Mouse (Mus musculus) liver, adult 2 months (tissue): ENCODE results near the gene Tatdn2. TPM values are rescaled to one million over a fixed set of nuclear protein-coding genes. Genes with fewer than 3 reads are reported as not detected.

Experiments
- DNase-seq: peaks from one replicate; pipeline ENCODE4 v3.0.0-alpha.2; 2011; ENCODE audit warnings: low read depth, low spot score; ENCODE audit errors: extremely low read depth
- H3K27ac ChIP-seq: fragments of 200-500 bp; replicated peaks from 2 replicates; pipeline ENCODE4 v1.5.1; 2012; ENCODE audit warnings: low read depth, mild to moderate bottlenecking, control low read depth, inconsistent platforms, low read length; ENCODE audit not compliant: insufficient read depth
- H3K27me3 ChIP-seq: fragments of 200-500 bp; 2 replicates; pipeline ENCODE4 v1.6.1; 2012; ENCODE audit warnings: mild to moderate bottlenecking, moderate library complexity, low read length, inconsistent platforms; ENCODE audit not compliant: control insufficient read depth, insufficient read depth
- H3K36me3 ChIP-seq: fragments of 200-500 bp; 2 replicates; pipeline ENCODE4 v1.6.1; 2012; ENCODE audit warnings: low read length, inconsistent platforms; ENCODE audit not compliant: control insufficient read depth, insufficient read depth
- H3K4me1 ChIP-seq: fragments of 200-500 bp; 2 replicates; pipeline ENCODE4 v1.6.1; 2011; ENCODE audit warnings: low read length; ENCODE audit not compliant: control insufficient read depth, insufficient read depth
- H3K4me3 ChIP-seq: fragments of 200-500 bp; 2 replicates; pipeline ENCODE4 v1.5.1; 2011; ENCODE audit warnings: low read depth, mild to moderate bottlenecking, control low read depth, low read length, moderate library complexity; ENCODE audit not compliant: insufficient read depth
- H3K79me2 ChIP-seq: fragments of 200-500 bp; 2 replicates; pipeline ENCODE4 v1.6.1; 2012; ENCODE audit warnings: inconsistent platforms, mild to moderate bottlenecking, low read length, moderate library complexity; ENCODE audit not compliant: control insufficient read depth, insufficient read depth
- H3K9ac ChIP-seq: fragments of 200-500 bp; 2 replicates; pipeline ENCODE4 v1.6.1; 2012; ENCODE audit warnings: low read depth, mild to moderate bottlenecking, control low read depth, inconsistent platforms, low read length
- CTCF ChIP-seq: fragments of 200-500 bp; IDR thresholded peaks from 2 replicates; pipeline ENCODE4 v1.5.1; 2011; ENCODE audit warnings: low read depth, low read length, control low read depth
- POLR2A ChIP-seq: fragments of 200-500 bp; IDR thresholded peaks from 2 replicates; pipeline ENCODE4 v1.6.1; 2011; ENCODE audit warnings: low read length, control low read depth; ENCODE audit not compliant: insufficient read depth; ENCODE audit errors: extremely low read depth
- WGBS: fragments of 180-500 bp; shearing (Covaris S2); methylation state at CpG from one replicate; pipeline ENCODE4 v1.1.7; 2018; 5-methylcytosine and 5-hydroxymethylcytosine counted together
- polyA plus RNA-seq: library from polyadenylated mRNA; depleted of rRNA; stranded (reverse); fragments of >200 nt; gene quantifications from 2 replicates; pipeline ENCODE4 v1.2.3, GENCODE M21; 2012; rRNA removed
- total RNA-seq: library from RNA; depleted of rRNA; stranded (reverse); fragments of >200 nt; gene quantifications from 2 replicates; pipeline ENCODE4 v1.2.3, GENCODE M21; 2014; rRNA removed

The Tatdn2 gene
- total RNA-seq (15.0 and 19.9 TPM in 2 replicates), polyA plus RNA-seq (15.6 and 16.7 TPM in 2 replicates)

DNA sequence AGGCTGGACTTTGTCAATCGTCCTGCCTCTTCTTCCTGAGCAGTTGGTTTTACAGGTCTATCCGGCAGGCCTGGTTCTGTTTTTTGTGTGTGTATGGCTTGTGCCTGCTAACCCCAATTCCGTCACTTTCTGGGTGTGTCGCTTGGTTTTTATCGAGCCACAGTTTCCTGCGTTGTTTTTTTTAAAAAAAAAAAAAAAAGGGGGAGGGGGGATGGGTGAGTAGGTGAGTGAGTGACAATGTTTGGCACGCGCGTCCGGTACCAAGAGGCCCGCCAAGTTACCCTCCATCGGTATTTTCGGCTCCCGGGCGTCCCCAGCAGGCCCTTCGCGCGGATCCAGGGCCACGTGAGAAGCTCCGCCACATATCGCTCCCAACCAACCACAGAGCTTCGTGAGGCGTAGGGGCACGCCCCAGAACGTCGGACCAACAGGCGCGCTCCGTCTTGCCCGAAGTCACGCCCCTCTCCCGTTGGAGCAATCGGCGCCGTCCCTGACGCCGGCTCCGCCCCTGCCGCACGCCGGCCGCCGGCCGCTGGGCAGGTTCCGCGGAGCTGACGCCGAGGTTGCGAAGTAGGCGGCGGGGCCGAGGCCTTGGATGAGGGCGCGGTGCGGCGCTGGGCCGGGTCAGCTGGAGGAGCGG is at the start of gene Tatdn2:
TSS of gene Tatdn2 (plus strand) at position 469 of the 640 bp plus-strand sequence.
- WGBS, result 0% methylated on average over 58 of the region's 58 CpGs
- TF ChIP-seq POLR2A, result peak; percentile 80
- peak; percentile 35; the same call in 1 of the 2 replicates for TF ChIP-seq CTCF

DNA sequence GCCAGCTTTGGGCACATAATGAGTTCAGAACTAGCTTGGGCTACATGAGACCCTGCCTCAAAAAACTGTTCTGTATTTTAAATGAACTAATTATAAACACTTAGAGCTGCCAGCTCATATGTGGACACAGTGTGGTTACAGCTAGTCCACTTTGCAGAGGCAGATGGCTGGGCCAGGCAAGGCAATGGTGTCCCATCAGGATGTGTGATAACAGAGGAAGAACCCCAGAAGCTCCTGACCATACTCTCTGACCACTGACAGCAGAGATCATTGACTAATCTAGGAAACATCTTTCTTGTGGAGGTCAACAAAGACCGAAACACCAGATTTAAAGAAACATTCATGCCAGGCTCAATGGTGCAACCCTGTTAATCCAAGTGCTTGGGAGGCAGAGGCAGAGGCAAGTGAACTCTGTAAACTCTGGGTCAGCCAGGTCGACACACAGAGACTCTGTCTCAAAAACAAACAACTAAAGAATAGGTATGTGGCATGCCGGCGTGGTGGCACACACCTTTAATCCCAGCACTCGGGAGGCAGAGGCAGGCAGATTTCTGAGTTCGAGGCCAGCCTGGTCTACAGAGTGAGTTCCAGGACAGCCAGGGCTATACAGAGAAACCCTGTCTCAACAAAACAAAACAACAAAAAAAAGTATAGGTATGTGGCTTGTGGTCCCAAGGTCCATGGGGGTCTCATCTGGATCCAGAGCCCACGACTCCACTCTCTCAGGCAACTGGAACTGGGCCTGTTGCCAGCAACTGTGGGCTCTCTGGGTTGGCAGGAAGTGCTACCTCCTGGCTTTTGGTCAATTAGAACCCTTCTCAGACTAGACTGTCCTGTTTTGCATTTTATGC is 47.3 kb upstream of the Tatdn2 start:
- DNase-seq, result peak; percentile 94
- WGBS, result 29% methylated on average over 7 of the region's 7 CpGs

More for the DNA sequence above, at the start of gene Tatdn2:
- H3K27ac ChIP-seq, result peak within 1 kb of the TSS; percentile 90
- DNase-seq, result peak; percentile 97
- no peaks in the 10 kb centered on the region for H3K27me3 ChIP-seq
- peaks cover 26% of the 10 kb centered on the region for H3K36me3 ChIP-seq
- H3K4me1 ChIP-seq, result peaks cover 10% of the 10 kb centered on the region
- peak within 1 kb of the TSS; percentile 94 for H3K9ac ChIP-seq
- peak within 1 kb of the TSS; percentile 98 for H3K4me3 ChIP-seq
- peaks cover 22% of the 10 kb centered on the region; the same call in 1 of the 2 replicates for H3K79me2 ChIP-seq

DNA sequence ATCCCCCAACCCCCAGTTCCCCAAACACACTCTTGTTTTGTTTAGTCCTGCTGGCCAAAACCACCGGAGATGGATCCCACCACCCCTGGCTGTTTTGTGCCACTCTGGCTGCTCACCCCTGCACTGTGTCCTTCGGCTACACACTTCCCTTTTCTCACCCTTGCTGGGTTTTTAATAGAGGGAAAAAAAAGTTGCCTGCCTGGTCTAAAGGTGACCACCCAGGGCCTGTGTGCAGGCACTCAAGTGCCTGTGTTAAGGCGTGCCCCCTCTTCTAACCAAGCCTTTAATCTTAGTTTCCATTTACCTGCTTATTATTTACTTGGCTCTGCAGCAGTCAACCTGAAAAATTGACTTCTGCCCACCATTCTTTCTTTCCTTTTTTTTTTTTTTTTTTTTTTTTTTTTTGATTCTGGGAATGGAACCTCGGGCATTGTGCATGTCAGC is 46.6 kb upstream of the Tatdn2 start:
- DNase-seq, result no peak
- no peak for TF ChIP-seq POLR2A
- no peak for TF ChIP-seq CTCF
- peaks cover 39% of the 10 kb centered on the region; the same call in 1 of the 2 replicates for H3K79me2 ChIP-seq
- peaks cover 12% of the 10 kb centered on the region; the same call in 1 of the 2 replicates for H3K36me3 ChIP-seq
- H3K4me3 ChIP-seq, result no peak overlapping the region
- H3K27ac ChIP-seq, result peak overlapping the region; percentile 68
- peaks cover 30% of the 10 kb centered on the region for H3K4me1 ChIP-seq
- WGBS, result 76% methylated on average over 4 of the region's 4 CpGs
- no peak overlapping the region for H3K9ac ChIP-seq
- H3K27me3 ChIP-seq, result no peaks in the 10 kb centered on the region

More for the DNA sequence above, 47.3 kb upstream of the Tatdn2 start:
- Histone ChIP-seq H3K9ac (no peak overlapping the region), H3K79me2 (peaks cover 37% of the 10 kb centered on the region; the same call in 1 of the 2 replicates), H3K4me3 (no peak overlapping the region), H3K4me1 (peaks cover 31% of the 10 kb centered on the region), H3K27me3 (no peaks in the 10 kb centered on the region), H3K27ac (peak overlapping the region; percentile 69), H3K36me3 (peaks cover 12% of the 10 kb centered on the region; the same call in 1 of the 2 replicates)
- TF ChIP-seq POLR2A (no peak), CTCF (no peak)

DNA sequence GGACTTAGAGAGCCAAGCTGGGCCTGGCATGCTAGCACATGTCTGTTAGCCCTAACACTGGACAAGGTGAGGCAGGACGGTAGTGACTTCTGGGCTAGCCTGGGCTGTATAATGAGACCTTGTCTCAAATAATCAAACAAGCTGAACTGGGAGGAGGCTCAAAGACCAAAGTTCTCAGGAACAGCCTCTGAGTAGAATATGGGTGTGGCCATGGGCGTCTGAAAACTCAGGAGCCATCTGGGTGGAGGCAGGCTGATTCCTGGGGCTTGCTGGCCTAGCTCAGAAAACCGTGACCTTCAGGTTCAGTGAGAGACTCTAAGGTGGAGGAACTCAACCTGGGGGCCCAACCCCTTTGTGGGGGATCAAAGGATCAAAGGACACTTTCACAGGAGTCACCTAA is 45.2 kb upstream of the Tatdn2 start:
- Histone ChIP-seq H3K79me2 (peaks cover 32% of the 10 kb centered on the region; the same call in 1 of the 2 replicates), H3K27me3 (no peaks in the 10 kb centered on the region), H3K4me3 (no peak overlapping the region), H3K27ac (peak overlapping the region; percentile 4; the same call in 1 of the 2 replicates), H3K4me1 (peaks cover 36% of the 10 kb centered on the region), H3K9ac (no peak overlapping the region), H3K36me3 (peaks cover 12% of the 10 kb centered on the region; the same call in 1 of the 2 replicates)
- WGBS, result 42% methylated on average over 3 of the region's 3 CpGs
- TF ChIP-seq POLR2A (no peak), CTCF (no peak)
- DNase-seq, result peak; percentile 54

DNA sequence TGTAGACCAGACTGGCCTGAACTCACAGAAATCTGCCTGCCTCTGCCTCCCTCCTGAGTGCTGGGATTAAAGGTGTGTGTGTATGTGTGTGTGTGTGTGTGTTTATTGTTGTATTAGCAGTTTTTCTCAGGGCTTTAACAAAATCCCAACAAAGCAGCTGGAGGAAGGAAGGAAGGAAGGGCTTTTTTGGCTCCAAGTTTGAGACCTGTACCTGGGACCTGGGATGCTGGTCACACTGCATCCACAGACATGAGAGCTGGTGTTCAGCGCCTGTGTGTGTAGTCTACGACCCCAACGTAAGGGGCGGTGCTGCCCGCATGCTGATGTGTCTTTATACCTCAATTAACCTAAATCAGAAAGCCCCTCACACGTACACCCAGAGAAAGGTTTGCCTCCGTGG is 43.3 kb upstream of the Tatdn2 start:
- TF ChIP-seq CTCF (no peak), POLR2A (no peak)
- Histone ChIP-seq H3K36me3 (peaks cover 2% of the 10 kb centered on the region; the same call in 1 of the 2 replicates), H3K9ac (no peak overlapping the region), H3K4me3 (no peak overlapping the region), H3K79me2 (peaks cover 37% of the 10 kb centered on the region; the same call in 1 of the 2 replicates), H3K4me1 (peaks cover 46% of the 10 kb centered on the region), H3K27me3 (no peaks in the 10 kb centered on the region), H3K27ac (peak overlapping the region; percentile 61)
- 95% methylated on average over 7 of the region's 7 CpGs for WGBS
- DNase-seq, result no peak
